Mouse (Mus musculus): Measurements from ENCODE around the gene Cobll1.

Cobll1 gene

DNA sequence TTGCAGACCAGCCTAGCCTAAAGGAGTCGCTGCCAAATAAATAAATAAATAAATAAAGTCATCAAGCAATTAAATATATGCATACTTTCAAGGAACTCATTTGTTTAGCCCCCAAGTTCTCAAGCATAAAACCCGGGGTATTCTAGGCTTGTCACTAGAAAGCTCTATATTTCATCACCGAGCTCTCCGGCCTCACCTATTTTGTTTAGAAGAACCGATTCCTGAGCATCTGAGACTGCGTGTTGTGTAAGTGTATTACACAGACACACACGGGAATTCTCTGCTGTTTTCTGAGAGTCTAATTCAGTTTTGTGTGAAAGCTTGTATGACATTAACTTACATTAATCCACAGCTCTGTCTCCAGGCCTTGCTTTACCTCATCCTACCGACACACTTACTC, 2.6 kb downstream of the Cobll1 start:
- no peak for DNase-seq

DNA sequence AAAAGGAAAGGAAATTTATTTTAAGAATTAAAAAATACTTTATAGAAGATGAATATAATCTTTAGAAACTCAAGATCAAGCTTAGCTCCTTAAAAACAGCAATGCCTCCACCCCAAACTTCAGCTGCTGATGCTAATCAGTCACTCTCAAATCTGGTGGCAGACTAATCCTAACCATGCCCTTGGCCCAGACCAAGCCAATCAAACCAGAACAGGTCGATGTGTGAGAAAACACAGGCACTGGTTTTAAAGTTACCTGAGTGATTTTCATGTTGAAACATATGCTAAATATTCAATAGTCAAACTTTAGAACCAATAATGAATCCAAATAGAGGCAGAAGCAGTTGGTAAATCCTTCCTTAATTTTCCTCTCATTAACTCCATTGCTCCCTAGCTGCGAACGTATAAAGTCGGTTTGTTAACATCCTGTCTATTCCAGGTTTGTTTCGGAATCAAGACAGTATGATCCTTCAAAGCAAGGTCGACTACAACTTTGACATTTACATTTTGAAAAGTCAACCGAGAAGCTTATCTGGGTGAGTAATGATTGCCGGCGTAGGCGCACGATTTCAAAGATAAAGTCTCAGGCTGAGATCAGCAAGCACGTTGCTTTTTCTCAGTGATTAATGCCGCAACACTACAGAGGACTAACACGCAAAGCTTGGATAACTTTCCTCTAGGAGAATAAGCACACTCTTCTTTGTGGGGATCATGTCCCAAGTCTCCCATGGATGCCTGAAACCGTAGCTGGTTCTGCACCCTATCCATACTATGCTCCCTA, 6.3 kb downstream of the Cobll1 start:
- no peak for DNase-seq

GRCm38 (mm10) chr2:65228426-65228825, 10.8 kb downstream of the Cobll1 start:
- no peak for DNase-seq

- DNase-seq, result no peak
These were observed 11.3 kb downstream of the Cobll1 start for GRCm38 (mm10) chr2:65227898-65228290.

GRCm38 (mm10) chr2:65227154-65227897, 11.9 kb downstream of the Cobll1 start:
- no peak for DNase-seq

DNA sequence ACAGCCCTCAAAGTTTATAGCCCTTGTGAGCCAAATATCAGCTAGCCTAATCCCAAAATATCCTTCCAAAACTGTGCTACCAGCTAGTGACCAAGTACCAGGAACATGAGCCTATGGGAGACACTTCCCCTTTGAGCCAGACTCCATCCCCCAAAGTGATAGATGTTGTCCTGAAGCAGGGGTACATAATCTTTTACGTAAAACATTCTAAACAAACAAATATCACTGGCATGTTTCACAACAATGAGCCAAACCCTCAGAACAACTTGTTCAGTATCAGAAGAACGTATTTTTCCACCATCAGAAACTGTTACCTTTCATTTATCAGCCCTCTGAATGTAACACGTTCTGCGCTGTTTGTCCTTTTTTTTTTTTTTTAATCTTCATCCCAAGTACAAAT, 12.7 kb downstream of the Cobll1 start:
- DNase-seq, result no peak

GRCm38 (mm10) chr2:65223956-65224735, 15.1 kb downstream of the Cobll1 start:
- DNase-seq, result no peak

- DNase-seq, result no peak
These were observed 16.2 kb downstream of the Cobll1 start for GRCm38 (mm10) chr2:65223012-65223411.

DNA sequence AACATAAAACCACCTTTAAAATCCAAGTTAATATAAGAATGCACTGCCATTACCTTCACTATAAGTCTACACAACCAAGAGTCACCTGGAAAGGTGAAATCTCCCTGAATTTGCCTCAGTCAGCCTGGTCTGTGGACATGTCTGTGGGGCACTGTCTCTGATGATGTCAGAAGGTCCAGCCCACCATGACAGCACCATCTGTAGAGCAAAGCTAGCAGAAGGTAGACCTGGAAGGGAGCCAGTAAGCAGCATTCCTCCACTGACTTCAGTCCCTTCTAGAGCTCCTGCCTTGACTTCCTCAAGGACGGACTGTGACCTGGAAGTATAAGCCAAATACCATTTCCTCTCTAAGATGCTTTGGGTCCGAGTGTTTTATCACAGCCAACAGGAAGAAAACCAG, 17.6 kb downstream of the Cobll1 start:
- DNase-seq, result no peak

DNA sequence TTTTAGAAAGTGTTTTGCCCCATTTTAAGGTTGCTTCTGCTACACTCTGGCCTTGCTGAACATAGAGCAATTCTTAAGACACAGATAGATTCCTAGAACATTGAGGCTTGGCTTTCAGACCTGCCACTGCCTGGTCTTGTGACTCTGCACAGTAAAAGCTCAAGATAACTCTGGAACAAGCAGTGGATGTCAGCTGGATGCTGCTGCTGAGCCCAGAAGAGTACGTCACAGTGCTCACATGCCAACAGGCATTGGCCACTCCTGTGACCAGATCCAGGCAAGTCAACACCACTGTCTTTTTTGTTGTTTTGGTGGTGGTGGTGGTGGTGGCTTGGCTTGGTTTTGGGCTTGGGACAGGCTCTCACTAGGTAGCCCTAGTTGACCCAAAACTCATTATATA, 18.6 kb downstream of the Cobll1 start:
- no peak for DNase-seq

- no peak for DNase-seq
These were observed 19.6 kb downstream of the Cobll1 start for GRCm38 (mm10) chr2:65219375-65220135.

DNA sequence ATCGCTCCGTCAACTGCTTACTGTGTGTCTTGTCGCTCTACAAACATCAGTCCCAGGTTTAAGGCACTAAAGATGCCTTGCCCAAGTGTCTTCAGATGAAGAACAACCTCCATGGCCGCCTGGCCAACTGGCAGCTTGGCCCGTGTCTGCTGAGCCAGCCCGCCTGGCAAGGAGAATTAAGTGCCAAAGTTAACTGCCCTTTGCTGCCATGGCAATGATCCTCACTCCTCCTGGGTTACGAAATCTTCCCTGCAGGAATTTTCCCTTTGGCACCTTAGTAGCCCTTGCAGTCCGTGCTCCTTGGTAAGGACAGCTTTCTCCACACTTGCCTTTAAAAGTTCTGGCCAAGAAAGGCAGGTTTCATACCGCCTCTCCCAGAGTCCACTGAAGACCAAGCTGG, 20.9 kb downstream of the Cobll1 start:
- no peak for DNase-seq

DNA sequence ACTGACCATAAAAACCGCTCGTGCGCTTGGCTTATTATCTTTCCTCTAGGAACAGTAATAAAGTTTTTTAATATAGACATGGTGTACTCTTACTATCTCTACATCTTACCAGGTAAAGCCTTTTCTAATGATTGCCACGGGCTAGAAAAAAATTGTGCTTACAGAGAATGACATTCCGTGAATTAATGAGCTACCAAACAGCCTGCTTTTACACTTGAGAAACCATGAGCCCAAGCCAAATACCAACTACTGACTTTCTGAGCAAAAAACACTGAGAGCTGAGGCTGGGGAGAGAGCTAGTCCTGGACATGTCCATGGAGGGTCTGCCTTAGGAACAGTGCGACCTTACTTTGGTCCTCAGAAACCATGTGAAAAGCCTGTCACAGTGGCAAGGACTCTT, 21.5 kb downstream of the Cobll1 start:
- DNase-seq, result no peak

DNA sequence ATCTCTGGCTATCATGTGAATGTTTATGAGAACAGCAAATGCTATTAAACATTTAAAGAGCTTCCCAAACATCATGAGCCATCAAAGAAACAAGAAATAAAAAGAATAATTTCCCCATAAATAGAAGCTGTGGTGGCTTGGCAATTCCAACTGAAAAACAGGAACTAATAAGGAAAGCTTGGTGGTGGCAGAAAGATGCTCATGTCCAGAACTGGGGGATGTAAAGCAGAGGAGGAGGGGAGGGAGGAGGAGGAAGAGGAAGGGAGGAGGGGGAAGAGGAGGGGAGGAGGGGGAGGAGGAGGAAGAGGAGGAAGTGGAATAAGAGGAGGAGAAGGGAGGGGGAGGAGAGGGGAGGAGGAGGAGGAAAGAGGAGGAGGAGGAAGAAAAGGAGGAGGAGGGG, 23.0 kb downstream of the Cobll1 start:
- no peak for DNase-seq

DNA sequence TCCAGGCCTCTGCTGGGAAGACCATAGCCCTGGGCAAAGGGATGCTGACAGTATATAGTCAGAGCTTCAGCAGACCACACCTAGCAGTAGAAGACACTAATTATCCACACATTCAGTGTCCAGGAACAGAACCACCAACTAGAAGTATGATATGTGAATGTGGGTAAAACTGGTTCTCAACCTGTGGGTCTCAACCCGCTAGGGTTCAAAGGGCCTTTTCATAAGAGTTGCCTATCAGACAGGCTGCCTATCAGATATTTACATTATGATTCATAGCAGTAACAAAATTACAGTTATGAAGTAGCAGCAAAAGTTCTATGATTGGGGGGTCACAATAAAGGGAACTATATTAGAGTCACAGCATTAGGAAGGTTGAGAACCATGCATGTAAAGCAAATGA, 24.6 kb downstream of the Cobll1 start:
- no peak for DNase-seq

DNA sequence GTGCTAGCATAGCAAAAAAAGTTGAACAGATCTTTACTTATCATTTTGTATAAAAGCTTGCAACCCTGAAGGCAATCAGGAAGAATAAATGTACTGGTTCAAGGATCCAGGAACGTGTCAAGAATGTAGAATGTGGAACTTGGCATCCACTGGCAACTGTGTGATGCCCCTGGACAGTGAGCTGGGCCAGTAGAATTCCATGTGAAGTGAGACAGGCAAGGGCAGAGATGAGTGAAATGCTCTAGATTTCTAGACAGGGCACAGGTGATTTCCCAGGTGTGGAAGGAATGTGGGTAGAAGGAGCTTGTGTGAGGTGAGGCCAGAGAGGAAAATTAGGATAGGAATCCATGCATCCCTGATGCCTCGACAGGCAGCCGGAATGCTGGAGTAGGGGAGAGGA, 25.5 kb downstream of the Cobll1 start:
- no peak for DNase-seq

- DNase-seq, result no peak
These were observed 27.6 kb downstream of the Cobll1 start for GRCm38 (mm10) chr2:65211620-65212019.

DNA sequence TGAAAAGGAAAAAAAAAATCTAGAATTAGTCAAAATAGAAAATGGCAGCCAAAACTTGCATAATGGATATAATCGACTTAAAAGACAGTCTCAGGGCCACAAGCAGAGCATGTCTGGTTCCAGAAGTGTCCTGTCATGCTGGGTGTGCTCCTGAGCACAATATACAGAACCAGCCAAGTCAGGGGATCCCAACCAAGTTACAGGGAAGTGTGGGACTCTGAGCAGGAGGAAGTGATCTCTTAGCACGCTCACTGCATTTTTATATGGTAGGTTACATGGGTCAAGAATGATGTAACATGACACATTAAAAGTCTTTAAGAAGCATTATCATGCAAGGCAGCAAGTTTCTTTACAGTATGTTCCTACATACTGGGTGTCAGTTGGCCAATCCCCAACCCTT, 31.5 kb downstream of the Cobll1 start:
- DNase-seq, result no peak

DNA sequence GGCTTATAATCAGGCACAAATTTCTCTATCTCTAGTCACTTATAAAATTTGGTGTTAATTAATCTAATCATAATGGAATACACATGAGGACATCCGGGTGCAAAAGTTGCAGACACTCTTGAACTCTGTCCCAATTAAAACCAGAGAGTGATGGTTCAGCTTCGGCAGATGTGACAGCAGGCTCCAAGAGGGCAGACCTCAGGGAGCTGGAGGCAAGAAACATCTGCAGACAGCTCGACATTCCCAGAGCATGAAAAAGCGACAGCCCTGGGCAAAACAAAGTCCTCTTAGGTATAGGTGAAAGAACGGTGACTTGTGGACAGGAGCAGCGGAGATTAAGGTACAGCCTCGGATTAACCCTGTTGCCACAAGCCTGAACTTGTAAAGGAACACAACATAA, 35.5 kb downstream of the Cobll1 start:
- DNase-seq, result no peak

DNA sequence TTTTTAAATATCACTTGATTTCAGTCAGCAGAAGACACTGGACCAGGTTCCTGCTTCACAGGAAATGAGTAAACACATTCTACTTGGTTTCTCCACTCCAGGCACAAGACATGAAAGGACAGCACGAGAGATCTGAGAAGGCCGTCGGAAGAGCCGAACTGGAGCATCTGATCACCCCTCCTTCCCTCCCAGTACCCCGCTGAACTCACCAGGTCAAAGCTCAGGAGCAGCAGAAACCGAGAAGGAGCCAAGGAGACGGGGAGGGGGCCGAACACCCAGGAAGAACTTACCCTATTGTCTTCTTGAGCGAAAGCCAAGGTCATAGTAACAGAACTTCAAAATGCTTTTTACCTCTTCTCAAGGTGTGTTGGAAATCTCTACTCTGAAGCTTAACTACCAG, 39.5 kb downstream of the Cobll1 start:
- DNase-seq, result no peak

- DNase-seq, result no peak
These were observed 40.6 kb downstream of the Cobll1 start for GRCm38 (mm10) chr2:65198605-65199004.

DNA sequence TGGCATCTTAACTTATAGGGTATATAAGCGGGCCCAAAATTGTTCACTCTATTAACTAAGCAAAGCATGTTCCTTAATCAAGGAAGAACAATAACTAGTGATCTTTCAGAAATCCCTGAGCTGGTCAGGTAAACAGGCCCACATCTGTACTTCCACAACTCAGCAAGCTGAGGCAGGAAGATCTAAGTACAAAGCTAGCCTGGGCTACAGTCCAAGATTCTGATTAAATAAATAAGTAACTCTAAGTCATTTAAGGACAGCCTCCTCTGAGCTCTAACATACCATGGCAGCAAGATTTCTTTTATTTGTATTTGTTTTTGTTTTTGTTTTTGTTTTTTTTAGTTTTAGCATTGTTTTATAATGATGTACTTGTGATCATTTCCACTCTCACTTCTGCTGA, 42.2 kb downstream of the Cobll1 start:
- no peak for DNase-seq
